Mouse (Mus musculus): ENCODE results near the gene Fbxo27.

GRCm38 (mm10) chr7:28645366-28645765 is 47.3 kb upstream of the Fbxo27 start:
- TF ChIP-seq POLR2A (IDR thresholded peaks at IDR 0.05; ENCODE audit: low read depth, low read length) (no peak), CTCF (IDR thresholded peaks at IDR 0.05; ENCODE audit: extremely low read depth, insufficient read length, insufficient replicate concordance, low read depth, low read length) (no peak)
